Mouse (Mus musculus): ENCODE results near the gene Adam19. TPM values are rescaled to one million over a fixed set of nuclear protein-coding genes. Genes with fewer than 3 reads are reported as not detected.

Adam19 gene
- polyA plus RNA-seq, 1 experiment, result 1.0 TPM

DNA sequence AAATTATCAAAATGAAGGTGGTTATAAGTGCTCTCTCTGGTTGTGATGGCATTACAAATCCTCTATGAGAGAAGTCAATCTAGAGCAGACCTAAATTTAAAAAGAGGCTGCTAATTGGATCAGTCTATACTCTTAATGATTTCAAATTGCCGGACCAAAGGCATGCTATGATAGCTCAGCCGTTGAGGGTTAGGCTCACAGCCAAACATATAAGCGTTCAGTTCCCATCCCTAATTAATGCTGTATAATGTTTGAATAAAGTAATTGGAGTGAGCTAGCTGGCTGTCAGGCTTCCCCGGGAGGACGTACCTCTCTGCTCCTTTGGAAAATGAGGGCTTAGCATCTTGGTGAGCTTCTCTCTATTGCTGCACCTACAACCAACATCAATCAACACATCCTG, 53.4 kb downstream of the Adam19 start:
- no peaks in the 10 kb centered on the region for H3K27me3 ChIP-seq (ENCODE audit: control insufficient read depth, insufficient read depth, low read length)
- no peaks in the 10 kb centered on the region for H3K4me1 ChIP-seq (ENCODE audit: control insufficient read depth, insufficient read depth, low read length)
- H3K27ac ChIP-seq (ENCODE audit: control insufficient read depth, insufficient read depth, low read depth, low read length), result no peak overlapping the region
- TF ChIP-seq POLR2A (IDR thresholded peaks at IDR 0.05; ENCODE audit: control insufficient read depth, low read depth, low read length), result no peak
- no peak for TF ChIP-seq CTCF (IDR thresholded peaks at IDR 0.05; ENCODE audit: control insufficient read depth, insufficient read depth, insufficient replicate concordance, low read depth, low read length)
- no peaks in the 10 kb centered on the region for H3K36me3 ChIP-seq (ENCODE audit: control insufficient read depth, insufficient read depth, low read length)
- H3K4me3 ChIP-seq (ENCODE audit: control insufficient read depth, low read depth, low read length), result no peak overlapping the region

- Histone ChIP-seq H3K27ac (ENCODE audit: control insufficient read depth, insufficient read depth, low read depth, low read length) (no peak overlapping the region), H3K36me3 (ENCODE audit: control insufficient read depth, insufficient read depth, low read length) (no peaks in the 10 kb centered on the region), H3K4me1 (ENCODE audit: control insufficient read depth, insufficient read depth, low read length) (no peaks in the 10 kb centered on the region), H3K4me3 (ENCODE audit: control insufficient read depth, low read depth, low read length) (no peak overlapping the region), H3K27me3 (ENCODE audit: control insufficient read depth, insufficient read depth, low read length) (no peaks in the 10 kb centered on the region)
- TF ChIP-seq POLR2A (IDR thresholded peaks at IDR 0.05; ENCODE audit: control insufficient read depth, low read depth, low read length), result no peak
- TF ChIP-seq CTCF (IDR thresholded peaks at IDR 0.05; ENCODE audit: control insufficient read depth, insufficient read depth, insufficient replicate concordance, low read depth, low read length), result no peak
These were observed 54.6 kb downstream of the Adam19 start for GRCm38 (mm10) chr11:46110156-46110944.

DNA sequence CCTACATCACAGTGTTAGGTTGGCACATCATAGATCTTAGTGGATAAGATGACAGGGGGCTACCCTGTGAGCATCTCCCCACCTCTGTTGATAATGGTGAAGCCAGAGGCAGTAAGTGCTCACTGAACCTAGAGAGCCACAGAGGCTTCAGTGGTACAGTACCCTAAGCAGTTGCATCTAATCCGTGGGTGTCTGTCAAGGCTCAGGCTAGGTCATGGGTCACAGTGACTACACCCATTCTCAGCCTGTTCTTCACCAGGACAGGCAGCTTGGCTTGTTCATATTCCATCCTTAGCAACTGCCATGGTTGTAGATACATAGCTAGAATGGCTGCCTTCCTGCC, 55.1 kb downstream of the Adam19 start:
- Histone ChIP-seq H3K27me3 (ENCODE audit: control insufficient read depth, insufficient read depth, low read length) (no peaks in the 10 kb centered on the region), H3K4me1 (ENCODE audit: control insufficient read depth, insufficient read depth, low read length) (no peaks in the 10 kb centered on the region; the same call in 1 of the 2 replicates), H3K36me3 (ENCODE audit: control insufficient read depth, insufficient read depth, low read length) (no peaks in the 10 kb centered on the region), H3K27ac (ENCODE audit: control insufficient read depth, insufficient read depth, low read depth, low read length) (no peak overlapping the region), H3K4me3 (ENCODE audit: control insufficient read depth, low read depth, low read length) (no peak overlapping the region)
- no peak for TF ChIP-seq CTCF (IDR thresholded peaks at IDR 0.05; ENCODE audit: control insufficient read depth, insufficient read depth, insufficient replicate concordance, low read depth, low read length)

- Histone ChIP-seq H3K36me3 (ENCODE audit: control insufficient read depth, insufficient read depth, low read length) (no peaks in the 10 kb centered on the region), H3K27ac (ENCODE audit: control insufficient read depth, insufficient read depth, low read depth, low read length) (no peak overlapping the region), H3K27me3 (ENCODE audit: control insufficient read depth, insufficient read depth, low read length) (no peaks in the 10 kb centered on the region), H3K4me3 (ENCODE audit: control insufficient read depth, low read depth, low read length) (no peak overlapping the region), H3K4me1 (ENCODE audit: control insufficient read depth, insufficient read depth, low read length) (no peaks in the 10 kb centered on the region; the same call in 1 of the 2 replicates)
- TF ChIP-seq POLR2A (IDR thresholded peaks at IDR 0.05; ENCODE audit: control insufficient read depth, low read depth, low read length), result no peak
- TF ChIP-seq CTCF (IDR thresholded peaks at IDR 0.05; ENCODE audit: control insufficient read depth, insufficient read depth, insufficient replicate concordance, low read depth, low read length), result no peak
These were observed 57.4 kb downstream of the Adam19 start for GRCm38 (mm10) chr11:46113211-46113610.

GRCm38 (mm10) chr11:46114221-46114620, 58.4 kb downstream of the Adam19 start:
- H3K4me1 ChIP-seq (ENCODE audit: control insufficient read depth, insufficient read depth, low read length), result no peaks in the 10 kb centered on the region; the same call in 1 of the 2 replicates
- H3K36me3 ChIP-seq (ENCODE audit: control insufficient read depth, insufficient read depth, low read length), result no peaks in the 10 kb centered on the region
- H3K27me3 ChIP-seq (ENCODE audit: control insufficient read depth, insufficient read depth, low read length), result no peaks in the 10 kb centered on the region
- H3K27ac ChIP-seq (ENCODE audit: control insufficient read depth, insufficient read depth, low read depth, low read length), result no peak overlapping the region
- no peak for TF ChIP-seq POLR2A (IDR thresholded peaks at IDR 0.05; ENCODE audit: control insufficient read depth, low read depth, low read length)
- no peak for TF ChIP-seq CTCF (IDR thresholded peaks at IDR 0.05; ENCODE audit: control insufficient read depth, insufficient read depth, insufficient replicate concordance, low read depth, low read length)
- no peak overlapping the region for H3K4me3 ChIP-seq (ENCODE audit: control insufficient read depth, low read depth, low read length)

- no peaks in the 10 kb centered on the region for H3K36me3 ChIP-seq (ENCODE audit: control insufficient read depth, insufficient read depth, low read length)
- H3K4me3 ChIP-seq (ENCODE audit: control insufficient read depth, low read depth, low read length), result no peak overlapping the region
- H3K27me3 ChIP-seq (ENCODE audit: control insufficient read depth, insufficient read depth, low read length), result no peaks in the 10 kb centered on the region
- no peak for TF ChIP-seq POLR2A (IDR thresholded peaks at IDR 0.05; ENCODE audit: control insufficient read depth, low read depth, low read length)
- TF ChIP-seq CTCF (IDR thresholded peaks at IDR 0.05; ENCODE audit: control insufficient read depth, insufficient read depth, insufficient replicate concordance, low read depth, low read length), result no peak
- H3K4me1 ChIP-seq (ENCODE audit: control insufficient read depth, insufficient read depth, low read length), result no peaks in the 10 kb centered on the region; the same call in 1 of the 2 replicates
- H3K27ac ChIP-seq (ENCODE audit: control insufficient read depth, insufficient read depth, low read depth, low read length), result no peak overlapping the region
These were observed 59.2 kb downstream of the Adam19 start for GRCm38 (mm10) chr11:46115011-46115410.

DNA sequence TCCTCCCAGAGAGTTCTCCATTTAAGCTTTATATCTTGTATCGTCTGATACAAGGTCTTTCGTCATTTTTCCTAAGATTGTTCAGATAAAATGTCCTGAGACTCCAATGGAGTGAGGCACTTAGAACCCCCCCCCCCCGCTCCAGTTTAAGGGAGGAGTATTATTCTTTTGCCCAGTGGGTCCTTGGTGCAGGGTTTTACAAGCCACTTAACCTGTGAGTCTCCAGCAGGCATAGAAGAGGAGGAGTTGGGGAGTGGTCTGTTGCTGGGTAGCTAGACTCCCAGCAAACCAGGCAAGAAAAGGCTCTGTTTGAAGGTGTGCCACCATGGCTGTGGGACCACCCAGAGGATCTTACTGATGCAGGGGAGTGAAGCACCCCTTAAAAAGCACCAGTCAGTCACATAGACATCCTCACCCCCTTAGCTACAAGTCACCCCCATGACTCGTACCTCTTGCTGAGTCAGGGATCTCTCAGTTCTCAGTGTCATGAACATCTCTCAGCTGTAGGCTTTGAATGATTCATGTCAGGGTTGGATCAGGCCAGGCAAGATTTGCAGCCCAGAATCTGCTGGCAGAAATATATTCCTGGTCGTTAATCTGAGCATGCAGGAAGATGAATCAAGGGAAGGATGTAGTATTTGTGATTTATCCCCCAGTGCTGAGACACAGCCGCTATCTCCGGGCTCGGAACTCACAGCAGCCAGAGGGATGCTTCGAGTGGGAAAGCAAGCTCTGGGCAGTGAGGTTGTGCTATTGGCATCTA, 59.8 kb downstream of the Adam19 start:
- H3K4me1 ChIP-seq (ENCODE audit: control insufficient read depth, insufficient read depth, low read length), result no peaks in the 10 kb centered on the region; the same call in 1 of the 2 replicates
- no peak overlapping the region for H3K4me3 ChIP-seq (ENCODE audit: control insufficient read depth, low read depth, low read length)
- no peaks in the 10 kb centered on the region for H3K27me3 ChIP-seq (ENCODE audit: control insufficient read depth, insufficient read depth, low read length)
- no peaks in the 10 kb centered on the region for H3K36me3 ChIP-seq (ENCODE audit: control insufficient read depth, insufficient read depth, low read length)
- H3K27ac ChIP-seq (ENCODE audit: control insufficient read depth, insufficient read depth, low read depth, low read length), result no peak overlapping the region
- TF ChIP-seq POLR2A (IDR thresholded peaks at IDR 0.05; ENCODE audit: control insufficient read depth, low read depth, low read length) (no peak), CTCF (IDR thresholded peaks at IDR 0.05; ENCODE audit: control insufficient read depth, insufficient read depth, insufficient replicate concordance, low read depth, low read length) (no peak)
